Mouse (Mus musculus) inflammation-experienced regulatory T-cells, adult 16 weeks (primary cell): ENCODE results near the gene Mup17. TPM values are rescaled to one million over a fixed set of nuclear protein-coding genes. Genes with fewer than 3 reads are reported as not detected.

Experiments
- polyA plus RNA-seq: library from polyadenylated mRNA; unstranded; fragments of 100-300 nt; shearing (Covaris generic); gene quantifications from one replicate; pipeline ENCODE4 v1.2.1, GENCODE M21; 2017

Mup17 gene
- not detected for polyA plus RNA-seq

DNA sequence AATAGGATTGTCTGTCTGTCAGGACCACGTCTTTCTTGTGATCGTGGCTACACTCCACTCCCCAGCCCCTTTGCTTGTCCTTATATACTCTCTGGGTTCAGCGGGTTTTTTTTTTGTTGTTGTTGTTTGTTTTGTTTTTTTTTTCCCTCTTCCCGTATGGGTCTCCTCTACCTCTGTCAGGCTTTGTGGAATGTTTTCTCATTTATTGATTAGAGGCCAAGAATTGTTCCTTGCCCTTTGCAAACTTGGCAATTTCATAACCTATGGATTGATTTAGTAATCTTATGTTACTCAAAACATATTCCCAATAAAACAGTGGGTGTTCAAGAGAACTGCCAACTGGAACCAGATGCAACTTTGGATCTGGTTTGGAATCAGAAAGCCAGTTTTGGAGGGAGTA lies at the start of gene Mup17:
Gene Mup17, minus strand, starts transcription at position 101 of the 400 bp plus-strand sequence.

Other genes with a start within 250 kb of the Mup17 start
- not detected for gene Mup15, start 156.1 kb downstream of the Mup17 start, polyA plus RNA-seq
- not detected for gene Mup16, start 76.3 kb downstream of the Mup17 start, polyA plus RNA-seq
- not detected for gene Mup18, start 78.3 kb upstream of the Mup17 start, polyA plus RNA-seq
- gene Mup19, start 186.4 kb upstream of the Mup17 start, polyA plus RNA-seq = not detected
- gene Mup5, start 239.4 kb upstream of the Mup17 start, polyA plus RNA-seq = not detected